Mouse (Mus musculus) midbrain, embryonic 14.5 days (tissue): ENCODE measurements around the gene Bmper. TPM values are rescaled to one million over a fixed set of nuclear protein-coding genes. Genes with fewer than 3 reads are reported as not detected.

Experiments
- ATAC-seq: fragments of 200-750 bp; cut with Nextera tagmentation; 2 replicates; pipeline ENCODE4 v1.8.0; 2017; ENCODE audit warnings: moderate number of reproducible peaks, moderate library complexity; ENCODE audit not compliant: low FRiP score, low TSS enrichment
- DNase-seq: peaks from one replicate; pipeline ENCODE4 v3.0.0-alpha.2; 2015
- H3K27ac ChIP-seq: fragments of 300-500 bp; sonication (generic); replicated peaks from 2 replicates; pipeline ENCODE4 v1.5.1; 2014; ENCODE audit warnings: mild to moderate bottlenecking, low read depth, low read length, moderate library complexity
- H3K27me3 ChIP-seq: fragments of 300-500 bp; sonication (generic); 2 replicates; pipeline ENCODE4 v1.6.1; 2014; ENCODE audit warnings: low read length, control low read depth, mixed read lengths; ENCODE audit not compliant: control insufficient read depth, insufficient read depth
- H3K36me3 ChIP-seq: fragments of 300-500 bp; sonication (generic); 2 replicates; pipeline ENCODE4 v1.6.1; 2014; ENCODE audit warnings: low read length, control low read depth; ENCODE audit not compliant: control insufficient read depth, insufficient read depth
- H3K4me1 ChIP-seq: fragments of 300-500 bp; sonication (generic); 2 replicates; pipeline ENCODE4 v1.6.1; 2014; ENCODE audit warnings: mild to moderate bottlenecking, antibody characterized with exemption, low read length, control low read depth; ENCODE audit not compliant: control insufficient read depth, insufficient read depth
- H3K4me2 ChIP-seq: fragments of 300-500 bp; sonication (generic); 2 replicates; pipeline ENCODE4 v1.6.1; 2014; ENCODE audit warnings: mild to moderate bottlenecking, low read length, moderate library complexity
- H3K4me3 ChIP-seq: fragments of 300-500 bp; sonication (generic); replicated peaks from 2 replicates; pipeline ENCODE4 v1.5.1; 2014; ENCODE audit warnings: low read depth, low read length
- H3K9ac ChIP-seq: fragments of 300-500 bp; sonication (generic); replicated peaks from 2 replicates; pipeline ENCODE4 v1.6.1; 2014; ENCODE audit warnings: mild to moderate bottlenecking, low read length, moderate library complexity
- H3K9me3 ChIP-seq: fragments of 300-500 bp; sonication (generic); 2 replicates; pipeline ENCODE4 v1.6.1; 2016; ENCODE audit warnings: low read length, control low read depth, mixed read lengths; ENCODE audit not compliant: control insufficient read depth
- WGBS: fragments of 180-500 bp; shearing (Covaris S2); extraction: QIAGEN DNeasy Blood & Tissue Kit; methylation state at CpG from one replicate; pipeline ENCODE4 v1.1.7; 2014; 5-methylcytosine and 5-hydroxymethylcytosine counted together
- polyA plus RNA-seq: library from polyadenylated mRNA; unstranded; fragments of >200 nt; fragmentation: Nextera tagmentation; extraction: Ambion mirVana; gene quantifications from 2 replicates; pipeline ENCODE4 v1.2.1, GENCODE M21; 2014

The Bmper gene
- polyA plus RNA-seq, 1 experiment from 2014 or later: 5.3 TPM

GRCm38 (mm10) chr9:23297491-23298170, 74.8 kb downstream of the Bmper start:
- H3K27ac ChIP-seq: no peak overlapping the region
- no peak for ATAC-seq
- H3K36me3 ChIP-seq: no peaks in the 10 kb centered on the region
- H3K9me3 ChIP-seq: no peaks in the 10 kb centered on the region
- DNase-seq: no peak
- H3K4me1 ChIP-seq: no peaks in the 10 kb centered on the region
- H3K27me3 ChIP-seq: no peaks in the 10 kb centered on the region
- no peak overlapping the region for H3K4me3 ChIP-seq
- no peak overlapping the region for H3K4me2 ChIP-seq
- WGBS: 87% methylated on average over 8 of the region's 8 CpGs
- H3K9ac ChIP-seq: no peak overlapping the region

- ATAC-seq: no peak
- 93% methylated on average over 8 of the region's 8 CpGs for WGBS
- DNase-seq: no peak
Measured at GRCm38 (mm10) chr9:23300376-23300775, 77.5 kb downstream of the Bmper start.

GRCm38 (mm10) chr9:23305681-23306080, 82.8 kb downstream of the Bmper start:
- H3K27me3 ChIP-seq: no peaks in the 10 kb centered on the region
- no peak for ATAC-seq
- no peak for DNase-seq

More at GRCm38 (mm10) chr9:23300376-23300775, 77.5 kb downstream of the Bmper start:
- Histone ChIP-seq H3K9ac (no peak overlapping the region), H3K4me1 (no peaks in the 10 kb centered on the region), H3K4me3 (no peak overlapping the region), H3K27ac (no peak overlapping the region), H3K36me3 (no peaks in the 10 kb centered on the region), H3K4me2 (no peak overlapping the region), H3K9me3 (no peaks in the 10 kb centered on the region), H3K27me3 (no peaks in the 10 kb centered on the region)

GRCm38 (mm10) chr9:23306226-23306625, 83.3 kb downstream of the Bmper start:
- no peak overlapping the region for H3K27ac ChIP-seq
- WGBS: 72% methylated on average over 4 of the region's 4 CpGs
- no peak overlapping the region for H3K4me2 ChIP-seq
- H3K36me3 ChIP-seq: no peaks in the 10 kb centered on the region
- ATAC-seq: no peak
- no peaks in the 10 kb centered on the region for H3K9me3 ChIP-seq
- DNase-seq: no peak
- no peak overlapping the region for H3K9ac ChIP-seq
- H3K4me3 ChIP-seq: no peak overlapping the region
- H3K4me1 ChIP-seq: no peaks in the 10 kb centered on the region
- H3K27me3 ChIP-seq: no peaks in the 10 kb centered on the region

More at GRCm38 (mm10) chr9:23305681-23306080, 82.8 kb downstream of the Bmper start:
- H3K27ac ChIP-seq: no peak overlapping the region
- H3K4me2 ChIP-seq: no peak overlapping the region
- no peak overlapping the region for H3K9ac ChIP-seq
- H3K4me1 ChIP-seq: no peaks in the 10 kb centered on the region
- no peaks in the 10 kb centered on the region for H3K36me3 ChIP-seq
- no peak overlapping the region for H3K4me3 ChIP-seq
- no peaks in the 10 kb centered on the region for H3K9me3 ChIP-seq
- 86% methylated on average over 4 of the region's 4 CpGs for WGBS

- WGBS: 97% methylated on average over 2 of the region's 2 CpGs
- H3K4me2 ChIP-seq: no peak overlapping the region
- H3K9ac ChIP-seq: no peak overlapping the region
- H3K9me3 ChIP-seq: no peaks in the 10 kb centered on the region
- H3K27me3 ChIP-seq: no peaks in the 10 kb centered on the region
- no peaks in the 10 kb centered on the region for H3K4me1 ChIP-seq
- H3K27ac ChIP-seq: no peak overlapping the region
- H3K36me3 ChIP-seq: no peaks in the 10 kb centered on the region
- H3K4me3 ChIP-seq: no peak overlapping the region
- ATAC-seq (no peak), DNase-seq (no peak)
Measured at GRCm38 (mm10) chr9:23307835-23308234, 85.0 kb downstream of the Bmper start.

- Histone ChIP-seq H3K9me3 (no peaks in the 10 kb centered on the region), H3K27ac (no peak overlapping the region), H3K4me2 (no peak overlapping the region), H3K27me3 (no peaks in the 10 kb centered on the region), H3K4me1 (no peaks in the 10 kb centered on the region), H3K36me3 (no peaks in the 10 kb centered on the region), H3K9ac (no peak overlapping the region), H3K4me3 (no peak overlapping the region)
- no peak for ATAC-seq
- DNase-seq: no peak
- WGBS: 86% methylated on average over 3 of the region's 3 CpGs
Measured at GRCm38 (mm10) chr9:23310953-23311352, 88.1 kb downstream of the Bmper start.

GRCm38 (mm10) chr9:23311956-23312355, 89.1 kb downstream of the Bmper start:
- no peak overlapping the region for H3K9ac ChIP-seq
- no peaks in the 10 kb centered on the region for H3K27me3 ChIP-seq
- H3K4me1 ChIP-seq: no peaks in the 10 kb centered on the region
- H3K4me2 ChIP-seq: no peak overlapping the region
- H3K27ac ChIP-seq: no peak overlapping the region
- H3K36me3 ChIP-seq: no peaks in the 10 kb centered on the region
- no peak for ATAC-seq
- DNase-seq: no peak
- no peaks in the 10 kb centered on the region for H3K9me3 ChIP-seq
- no peak overlapping the region for H3K4me3 ChIP-seq

GRCm38 (mm10) chr9:23312877-23313276, 90.0 kb downstream of the Bmper start:
- H3K36me3 ChIP-seq: no peaks in the 10 kb centered on the region
- DNase-seq: no peak
- H3K4me3 ChIP-seq: no peak overlapping the region
- no peak overlapping the region for H3K9ac ChIP-seq
- no peaks in the 10 kb centered on the region for H3K27me3 ChIP-seq
- no peak overlapping the region for H3K27ac ChIP-seq
- 79% methylated on average over 2 of the region's 2 CpGs for WGBS
- H3K4me1 ChIP-seq: no peaks in the 10 kb centered on the region
- ATAC-seq: no peak
- H3K4me2 ChIP-seq: no peak overlapping the region
- H3K9me3 ChIP-seq: no peaks in the 10 kb centered on the region

GRCm38 (mm10) chr9:23315631-23316330, 92.9 kb downstream of the Bmper start:
- no peaks in the 10 kb centered on the region for H3K4me1 ChIP-seq
- H3K27me3 ChIP-seq: no peaks in the 10 kb centered on the region
- no peak overlapping the region for H3K4me3 ChIP-seq
- no peak overlapping the region for H3K27ac ChIP-seq
- H3K4me2 ChIP-seq: no peak overlapping the region
- H3K9ac ChIP-seq: no peak overlapping the region
- H3K9me3 ChIP-seq: no peaks in the 10 kb centered on the region
- WGBS: 94% methylated on average over 5 of the region's 5 CpGs
- no peaks in the 10 kb centered on the region for H3K36me3 ChIP-seq
- DNase-seq (no peak), ATAC-seq (no peak)
